Mouse (Mus musculus): ENCODE data around the gene Nav2.

Gene Nav2

GRCm38 (mm10) chr7:48998097-48998496, 89.6 kb downstream of the Nav2 start:
- in situ Hi-C loops (cut with MseI, MboI), result no loop called here

- in situ Hi-C loops (cut with MseI, MboI), result no loop called here
Observed at GRCm38 (mm10) chr7:48998595-48998994, 90.1 kb downstream of the Nav2 start.

- in situ Hi-C loops (cut with MseI, MboI), result no loop called here
Observed at GRCm38 (mm10) chr7:49000816-49001215, 92.3 kb downstream of the Nav2 start.

GRCm38 (mm10) chr7:49004402-49004801, 95.9 kb downstream of the Nav2 start:
- in situ Hi-C loops (cut with MseI, MboI), result no loop called here

GRCm38 (mm10) chr7:49006886-49007285, 98.4 kb downstream of the Nav2 start:
- in situ Hi-C loops (cut with MseI, MboI), result no loop called here

GRCm38 (mm10) chr7:49010739-49011138, 102.2 kb downstream of the Nav2 start:
- in situ Hi-C loops (cut with MseI, MboI), result no loop called here

GRCm38 (mm10) chr7:49012027-49012426, 103.5 kb downstream of the Nav2 start:
- in situ Hi-C loops (cut with MseI, MboI), result no loop called here

GRCm38 (mm10) chr7:49014480-49014879, 106.0 kb downstream of the Nav2 start:
- in situ Hi-C loops (cut with MseI, MboI), result no loop called here

- in situ Hi-C loops (cut with MseI, MboI), result no loop called here
Observed at GRCm38 (mm10) chr7:49015297-49015696, 106.8 kb downstream of the Nav2 start.

GRCm38 (mm10) chr7:49016088-49016487, 107.6 kb downstream of the Nav2 start:
- in situ Hi-C loops (cut with MseI, MboI), result no loop called here

GRCm38 (mm10) chr7:49017794-49018193, 109.3 kb downstream of the Nav2 start:
- in situ Hi-C loops (cut with MseI, MboI), result no loop called here

- in situ Hi-C loops (cut with MseI, MboI), result no loop called here
Observed at GRCm38 (mm10) chr7:49018478-49018914, 110.0 kb downstream of the Nav2 start.

GRCm38 (mm10) chr7:49025026-49025815, 116.7 kb downstream of the Nav2 start:
- in situ Hi-C loops (cut with MseI, MboI), result no loop called here

GRCm38 (mm10) chr7:49025991-49026390, 117.5 kb downstream of the Nav2 start:
- in situ Hi-C loops (cut with MseI, MboI), result no loop called here

GRCm38 (mm10) chr7:49026466-49026865, 118.0 kb downstream of the Nav2 start:
- in situ Hi-C loops (cut with MseI, MboI), result no loop called here

- in situ Hi-C loops (cut with MseI, MboI), result no loop called here
Observed at GRCm38 (mm10) chr7:49029282-49030012, 120.9 kb downstream of the Nav2 start.

GRCm38 (mm10) chr7:49032216-49032615, 123.7 kb downstream of the Nav2 start:
- in situ Hi-C loops (cut with MseI, MboI), result no loop called here

- in situ Hi-C loops (cut with MseI, MboI), result no loop called here
Observed at GRCm38 (mm10) chr7:49034253-49034652, 125.7 kb downstream of the Nav2 start.

GRCm38 (mm10) chr7:49040163-49040562, 131.6 kb downstream of the Nav2 start:
- in situ Hi-C loops (cut with MseI, MboI), result no loop called here

GRCm38 (mm10) chr7:49041334-49042070, 133.0 kb downstream of the Nav2 start:
- in situ Hi-C loops (cut with MseI, MboI), result no loop called here

GRCm38 (mm10) chr7:49045499-49046346, 137.2 kb downstream of the Nav2 start:
- in situ Hi-C loops (cut with MseI, MboI), result no loop called here

All from mouse trophoblast stem cell (cell line).